Mouse (Mus musculus) C2C12 (cell line): Measurements from ENCODE around the gene Gm20388.

Experiments used
- CEBPB ChIP-seq: IDR thresholded peaks from one replicate; pipeline ENCODE4 v1.6.1; 2011; ENCODE audit warnings: low read depth, mild to moderate bottlenecking, control low read depth, moderate library complexity
- CTCF ChIP-seq: IDR thresholded peaks from one replicate; pipeline ENCODE4 v1.5.1; 2011; ENCODE audit not compliant: control insufficient read depth, insufficient read depth, insufficient read length
- MAX ChIP-seq: IDR thresholded peaks from one replicate; pipeline ENCODE4 v1.6.1; 2011; ENCODE audit warnings: mild to moderate bottlenecking, control low read depth
- USF1 ChIP-seq: IDR thresholded peaks from one replicate; pipeline ENCODE4 v1.6.1; 2011; ENCODE audit warnings: low read depth, mild to moderate bottlenecking, control low read depth, moderate library complexity

DNA sequence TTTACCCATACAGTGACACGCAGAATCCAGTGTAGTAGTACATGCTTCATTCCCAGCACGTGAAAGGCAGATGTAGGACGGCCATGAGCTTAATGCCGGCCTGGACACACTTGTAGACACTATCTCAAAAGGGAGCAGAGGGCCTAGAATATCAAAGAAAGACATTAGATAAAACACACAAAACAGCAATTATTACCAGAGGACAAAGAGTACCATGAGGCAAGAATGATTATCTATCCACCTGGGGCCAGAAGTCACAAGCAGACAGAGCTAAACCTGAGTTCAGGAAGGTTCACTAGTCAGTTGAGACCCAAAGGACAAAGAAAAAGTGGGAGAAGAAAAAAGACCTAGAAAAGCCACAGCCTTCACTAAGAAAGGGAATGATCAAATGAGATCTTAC, 3106.5 kb downstream of the Gm20388 start:
- TF ChIP-seq CTCF (no peak), CEBPB (no peak), USF1 (no peak), MAX (no peak)
